Mouse (Mus musculus): Measurements from ENCODE around the gene Tex36. TPM values are rescaled to one million over a fixed set of nuclear protein-coding genes. Genes with fewer than 3 reads are reported as not detected.

Gene Tex36
- polyA plus RNA-seq, 1 experiment from 2014 or later: not detected

- H3K27ac ChIP-seq (ENCODE audit: low read depth, low read length): no peak overlapping the region
- no peak for ATAC-seq (ENCODE audit: low read depth)
- H3K4me2 ChIP-seq (ENCODE audit: low read depth, low read length): no peak overlapping the region
- H3K4me3 ChIP-seq (ENCODE audit: low read depth, low read length): no peak overlapping the region
- H3K36me3 ChIP-seq (ENCODE audit: control insufficient read depth, insufficient read depth, low read length): no peaks in the 10 kb centered on the region
- H3K27me3 ChIP-seq (ENCODE audit: control insufficient read depth, insufficient read depth, low read length): no peaks in the 10 kb centered on the region
- H3K9ac ChIP-seq (replicated peaks; ENCODE audit: low read depth, low read length): no peak overlapping the region
- no peaks in the 10 kb centered on the region for H3K9me3 ChIP-seq (ENCODE audit: control insufficient read depth, low read length)
- 71% methylated on average over 4 of the region's 4 CpGs for WGBS
- no peaks in the 10 kb centered on the region for H3K4me1 ChIP-seq (ENCODE audit: control insufficient read depth, insufficient read depth, low read length)
These were observed 53.5 kb downstream of the Tex36 start for GRCm38 (mm10) chr7:133548434-133548833.

DNA sequence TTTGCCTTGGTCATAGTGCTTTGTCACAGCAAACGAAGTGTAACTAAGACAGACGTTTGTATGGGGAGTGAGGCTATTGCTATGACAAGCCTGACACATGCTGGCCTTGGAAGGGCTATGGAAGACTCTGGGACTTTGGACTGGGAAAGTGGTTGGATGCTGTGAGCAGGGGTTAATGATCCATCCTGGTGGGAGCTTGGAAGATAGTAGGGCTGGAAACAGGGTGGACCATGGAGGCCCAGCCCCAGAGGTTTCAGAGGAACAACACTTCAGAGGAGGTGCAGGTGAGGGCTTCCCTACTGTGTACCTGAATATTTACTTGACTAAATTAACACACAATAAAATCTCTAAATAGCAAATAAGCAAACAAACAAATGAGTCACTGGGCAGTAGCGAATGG is 56.3 kb downstream of the Tex36 start:
- 87% methylated on average over 3 of the region's 3 CpGs for WGBS
- Histone ChIP-seq H3K4me3 (ENCODE audit: low read depth, low read length) (no peak overlapping the region), H3K9ac (replicated peaks; ENCODE audit: low read depth, low read length) (no peak overlapping the region), H3K36me3 (ENCODE audit: control insufficient read depth, insufficient read depth, low read length) (no peaks in the 10 kb centered on the region), H3K4me2 (ENCODE audit: low read depth, low read length) (no peak overlapping the region), H3K4me1 (ENCODE audit: control insufficient read depth, insufficient read depth, low read length) (no peaks in the 10 kb centered on the region), H3K27me3 (ENCODE audit: control insufficient read depth, insufficient read depth, low read length) (no peaks in the 10 kb centered on the region), H3K9me3 (ENCODE audit: control insufficient read depth, low read length) (no peaks in the 10 kb centered on the region), H3K27ac (ENCODE audit: low read depth, low read length) (no peak overlapping the region)
- ATAC-seq (ENCODE audit: low read depth): no peak

- 58% methylated on average over 2 of the region's 2 CpGs for WGBS
- Histone ChIP-seq H3K27me3 (ENCODE audit: control insufficient read depth, insufficient read depth, low read length) (no peaks in the 10 kb centered on the region), H3K36me3 (ENCODE audit: control insufficient read depth, insufficient read depth, low read length) (no peaks in the 10 kb centered on the region), H3K4me3 (ENCODE audit: low read depth, low read length) (no peak overlapping the region), H3K4me2 (ENCODE audit: low read depth, low read length) (no peak overlapping the region), H3K9ac (replicated peaks; ENCODE audit: low read depth, low read length) (no peak overlapping the region), H3K27ac (ENCODE audit: low read depth, low read length) (no peak overlapping the region), H3K4me1 (ENCODE audit: control insufficient read depth, insufficient read depth, low read length) (no peaks in the 10 kb centered on the region), H3K9me3 (ENCODE audit: control insufficient read depth, low read length) (no peaks in the 10 kb centered on the region)
- no peak for ATAC-seq (ENCODE audit: low read depth)
These were observed 57.0 kb downstream of the Tex36 start for GRCm38 (mm10) chr7:133544966-133545365.

DNA sequence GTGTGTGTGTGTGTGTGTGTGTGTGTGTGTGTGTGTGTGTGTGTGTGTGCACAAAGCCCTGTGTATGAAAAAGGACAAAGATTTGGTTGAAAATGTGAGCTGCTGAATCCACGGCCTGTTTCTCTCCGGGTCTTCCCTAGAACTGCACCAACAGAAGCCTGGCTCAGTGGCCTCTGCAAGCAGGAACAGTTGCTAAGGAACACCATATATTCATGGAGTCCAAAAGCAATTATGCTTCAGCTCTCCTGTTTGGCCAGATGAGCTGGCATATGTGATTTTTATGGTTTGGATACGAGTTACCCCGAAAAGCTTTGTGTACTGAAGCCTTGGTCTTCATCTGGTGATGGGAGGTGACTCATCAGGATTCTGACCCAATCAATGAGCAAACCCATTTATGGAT is 58.8 kb downstream of the Tex36 start:
- no peak for ATAC-seq (ENCODE audit: low read depth)
- H3K27me3 ChIP-seq (ENCODE audit: control insufficient read depth, insufficient read depth, low read length): no peaks in the 10 kb centered on the region
- no peak overlapping the region for H3K4me3 ChIP-seq (ENCODE audit: low read depth, low read length)
- no peak overlapping the region for H3K9ac ChIP-seq (replicated peaks; ENCODE audit: low read depth, low read length)
- WGBS: 84% methylated on average over 4 of the region's 4 CpGs
- H3K9me3 ChIP-seq (ENCODE audit: control insufficient read depth, low read length): no peaks in the 10 kb centered on the region
- H3K27ac ChIP-seq (ENCODE audit: low read depth, low read length): no peak overlapping the region
- H3K36me3 ChIP-seq (ENCODE audit: control insufficient read depth, insufficient read depth, low read length): no peaks in the 10 kb centered on the region
- H3K4me1 ChIP-seq (ENCODE audit: control insufficient read depth, insufficient read depth, low read length): no peaks in the 10 kb centered on the region
- no peak overlapping the region for H3K4me2 ChIP-seq (ENCODE audit: low read depth, low read length)

DNA sequence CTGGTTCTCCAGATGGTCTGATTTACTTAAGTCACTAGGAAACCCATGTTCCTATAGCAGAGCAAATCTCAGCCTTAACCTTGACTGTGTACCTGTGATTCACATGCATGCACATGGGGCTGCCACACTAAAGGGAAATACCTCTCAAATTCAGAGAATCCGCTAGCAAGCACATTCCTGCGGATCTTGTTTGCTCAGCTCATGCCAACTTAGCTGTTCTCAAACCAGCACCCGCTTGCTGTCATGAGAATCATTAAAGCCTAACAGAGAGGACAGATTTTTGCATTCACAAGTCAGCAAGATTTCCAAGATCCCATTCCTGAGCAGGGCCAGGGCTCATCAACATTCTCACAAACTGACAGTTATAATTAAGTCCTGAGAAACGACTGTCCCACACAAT is 64.6 kb downstream of the Tex36 start:
- ATAC-seq (ENCODE audit: low read depth): no peak
- no peak overlapping the region for H3K4me3 ChIP-seq (ENCODE audit: low read depth, low read length)
- no peak overlapping the region for H3K27ac ChIP-seq (ENCODE audit: low read depth, low read length)
- no peaks in the 10 kb centered on the region for H3K27me3 ChIP-seq (ENCODE audit: control insufficient read depth, insufficient read depth, low read length)
- H3K9ac ChIP-seq (replicated peaks; ENCODE audit: low read depth, low read length): no peak overlapping the region
- no peaks in the 10 kb centered on the region for H3K4me1 ChIP-seq (ENCODE audit: control insufficient read depth, insufficient read depth, low read length)
- WGBS: 81% methylated on average over 4 of the region's 4 CpGs
- no peaks in the 10 kb centered on the region for H3K36me3 ChIP-seq (ENCODE audit: control insufficient read depth, insufficient read depth, low read length)
- no peak overlapping the region for H3K4me2 ChIP-seq (ENCODE audit: low read depth, low read length)
- H3K9me3 ChIP-seq (ENCODE audit: control insufficient read depth, low read length): no peaks in the 10 kb centered on the region

Other genes with a start within 250 kb of the Tex36 start
- gene Edrf1, start 35.4 kb upstream of the Tex36 start, polyA plus RNA-seq (2014; fragmentation: Nextera tagmentation; extraction: Ambion mirVana): 22.6 and 24.5 TPM in 2 replicates
- 0.15 TPM in 1 of 2 replicates, not detected in the other for gene Mmp21, start 77.9 kb upstream of the Tex36 start, polyA plus RNA-seq (2014; fragmentation: Nextera tagmentation; extraction: Ambion mirVana)
- 85.2 and 94.3 TPM in 2 replicates for gene Bccip, start 107.2 kb upstream of the Tex36 start, polyA plus RNA-seq (2014; fragmentation: Nextera tagmentation; extraction: Ambion mirVana)
- gene Uros, start 107.9 kb upstream of the Tex36 start, polyA plus RNA-seq (2014; fragmentation: Nextera tagmentation; extraction: Ambion mirVana): 65.6 and 67.3 TPM in 2 replicates
- 2.0 and 3.7 TPM in 2 replicates for gene Fank1, start 174.7 kb upstream of the Tex36 start, polyA plus RNA-seq (2014; fragmentation: Nextera tagmentation; extraction: Ambion mirVana)
- gene Dhx32, start 180.6 kb upstream of the Tex36 start, polyA plus RNA-seq (2014; fragmentation: Nextera tagmentation; extraction: Ambion mirVana): 35.0 and 41.0 TPM in 2 replicates

Measured in neural tube, embryonic 14.5 days (tissue).